Mouse (Mus musculus) neural tube, embryonic 14.5 days (tissue): ENCODE results near the gene Cplx2. TPM values are rescaled to one million over a fixed set of nuclear protein-coding genes. Genes with fewer than 3 reads are reported as not detected.

Experiments used
- ATAC-seq: fragments of 200-750 bp; cut with Nextera tagmentation; 2 replicates; pipeline ENCODE4 v1.8.0; 2017; ENCODE audit warnings: low read depth, mild to moderate bottlenecking, moderate TSS enrichment, moderate library complexity
- H3K27ac ChIP-seq: fragments of 300-500 bp; sonication (generic); 2 replicates; pipeline ENCODE4 v1.5.1; 2014; ENCODE audit warnings: low read depth, mild to moderate bottlenecking, control low read depth, low read length, moderate library complexity, mixed read lengths
- H3K27me3 ChIP-seq: fragments of 300-500 bp; sonication (generic); 2 replicates; pipeline ENCODE4 v1.6.1; 2014; ENCODE audit warnings: low read length; ENCODE audit not compliant: control insufficient read depth, insufficient read depth
- H3K36me3 ChIP-seq: fragments of 300-500 bp; sonication (generic); 2 replicates; pipeline ENCODE4 v1.6.1; 2014; ENCODE audit warnings: low read length, mixed read lengths; ENCODE audit not compliant: control insufficient read depth, insufficient read depth
- H3K4me1 ChIP-seq: fragments of 300-500 bp; sonication (generic); 2 replicates; pipeline ENCODE4 v1.6.1; 2014; ENCODE audit warnings: low read length; ENCODE audit not compliant: control insufficient read depth, insufficient read depth
- H3K4me2 ChIP-seq: fragments of 300-500 bp; sonication (generic); 2 replicates; pipeline ENCODE4 v1.6.1; 2014; ENCODE audit warnings: mild to moderate bottlenecking, low read depth, low read length, control low read depth
- H3K4me3 ChIP-seq: fragments of 300-500 bp; sonication (generic); 2 replicates; pipeline ENCODE4 v1.5.1; 2014; ENCODE audit warnings: low read depth, low read length, control low read depth, mixed read lengths
- H3K9ac ChIP-seq: fragments of 300-500 bp; sonication (generic); replicated peaks from 2 replicates; pipeline ENCODE4 v1.6.1; 2014; ENCODE audit warnings: low read depth, mild to moderate bottlenecking, control low read depth, low read length, mixed read lengths
- H3K9me3 ChIP-seq: fragments of 300-500 bp; sonication (generic); 2 replicates; pipeline ENCODE4 v1.6.1; 2016; ENCODE audit warnings: low read length; ENCODE audit not compliant: control insufficient read depth
- WGBS: fragments of 180-500 bp; shearing (Covaris S2); extraction: QIAGEN DNeasy Blood & Tissue Kit; methylation state at CpG from one replicate; pipeline ENCODE4 v1.1.7; 2014; 5-methylcytosine and 5-hydroxymethylcytosine counted together
- polyA plus RNA-seq: library from polyadenylated mRNA; unstranded; fragments of >200 nt; fragmentation: Nextera tagmentation; extraction: Ambion mirVana; gene quantifications from 2 replicates; pipeline ENCODE4 v1.2.1, GENCODE M21; 2014

The Cplx2 gene
- polyA plus RNA-seq, 1 experiment from 2014 or later = 24.1 TPM

- H3K4me2 ChIP-seq = no peak overlapping the region
Observed at GRCm38 (mm10) chr13:54428771-54429170, 57.6 kb downstream of the Cplx2 start.

DNA sequence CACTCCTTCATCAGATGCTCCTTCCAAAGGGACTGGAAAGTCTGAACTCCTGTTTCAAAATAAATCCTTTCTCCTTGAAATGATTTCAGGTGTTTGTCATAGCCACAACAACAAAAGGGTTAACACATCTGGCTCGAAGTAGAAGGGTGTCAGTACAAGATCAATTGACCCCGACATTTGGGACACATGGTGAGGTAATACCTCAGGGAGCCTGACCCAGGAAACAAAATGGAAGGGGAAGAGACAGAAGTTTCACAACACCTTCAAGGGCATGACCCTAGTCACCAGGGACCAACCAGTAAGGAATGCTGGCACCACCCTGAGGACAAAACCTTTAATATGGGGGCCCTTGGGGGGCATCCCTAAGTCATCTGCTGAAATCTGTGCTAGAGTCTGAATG is 58.9 kb downstream of the Cplx2 start:
- H3K4me2 ChIP-seq = no peak overlapping the region
- H3K36me3 ChIP-seq = no peaks in the 10 kb centered on the region
- no peaks in the 10 kb centered on the region for H3K9me3 ChIP-seq
- no peaks in the 10 kb centered on the region for H3K27me3 ChIP-seq
- H3K27ac ChIP-seq = no peak overlapping the region
- H3K9ac ChIP-seq = no peak overlapping the region
- H3K4me1 ChIP-seq = no peaks in the 10 kb centered on the region
- H3K4me3 ChIP-seq = no peak overlapping the region
- ATAC-seq = no peak
- 69% methylated on average over 2 of the region's 2 CpGs for WGBS

More at GRCm38 (mm10) chr13:54428771-54429170, 57.6 kb downstream of the Cplx2 start:
- WGBS = 84% methylated on average over 3 of the region's 3 CpGs
- Histone ChIP-seq H3K4me3 (no peak overlapping the region), H3K36me3 (no peaks in the 10 kb centered on the region), H3K27me3 (no peaks in the 10 kb centered on the region), H3K9me3 (no peaks in the 10 kb centered on the region), H3K4me1 (peaks cover 5% of the 10 kb centered on the region; the same call in 1 of the 2 replicates), H3K9ac (no peak overlapping the region), H3K27ac (no peak overlapping the region)
- no peak for ATAC-seq

DNA sequence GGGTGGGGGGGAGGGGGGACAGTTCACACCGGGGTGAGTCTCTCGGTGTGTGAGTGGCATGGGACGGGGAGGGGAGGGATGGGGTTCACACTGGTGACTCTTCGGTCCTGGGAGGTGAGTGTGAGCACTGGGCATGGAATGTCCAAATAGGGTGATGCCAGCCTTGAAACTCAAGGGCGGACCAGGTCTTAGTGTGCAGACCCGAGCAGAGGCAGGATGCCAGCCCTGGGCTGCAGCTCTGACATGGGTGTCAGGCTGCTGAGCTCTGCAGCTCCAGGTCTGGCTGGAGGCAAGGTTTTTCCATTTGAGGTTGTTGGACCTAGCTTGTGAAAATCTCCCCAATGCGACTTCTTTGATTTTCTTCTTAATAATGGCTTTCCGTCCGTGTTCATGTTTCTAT is 60.0 kb downstream of the Cplx2 start:
- no peak overlapping the region for H3K27ac ChIP-seq
- no peak overlapping the region for H3K4me2 ChIP-seq
- H3K36me3 ChIP-seq = no peaks in the 10 kb centered on the region
- H3K9me3 ChIP-seq = no peaks in the 10 kb centered on the region
- 87% methylated on average over 9 of the region's 9 CpGs for WGBS
- no peak overlapping the region for H3K9ac ChIP-seq
- H3K27me3 ChIP-seq = no peaks in the 10 kb centered on the region
- H3K4me3 ChIP-seq = no peak overlapping the region
- no peaks in the 10 kb centered on the region for H3K4me1 ChIP-seq
- no peak for ATAC-seq

Other genes with a start within 250 kb of the Cplx2 start
- 0.50 and 0.52 TPM in 2 replicates for gene Hrh2, start 179.2 kb upstream of the Cplx2 start, polyA plus RNA-seq
- 91.0 and 102 TPM in 2 replicates for gene Thoc3, start 97.5 kb downstream of the Cplx2 start, polyA plus RNA-seq
- 30.1 and 33.4 TPM in 2 replicates for gene Simc1, start 132.4 kb downstream of the Cplx2 start, polyA plus RNA-seq
- 240 and 251 TPM in 2 replicates for gene 4833439L19Rik, start 194.1 kb downstream of the Cplx2 start, polyA plus RNA-seq
- 66.7 and 96.3 TPM in 2 replicates for gene Arl10, start 203.7 kb downstream of the Cplx2 start, polyA plus RNA-seq
- 44.1 and 45.0 TPM in 2 replicates for gene Nop16, start 218.7 kb downstream of the Cplx2 start, polyA plus RNA-seq
- gene Higd2a, start 218.9 kb downstream of the Cplx2 start, polyA plus RNA-seq = 246 and 295 TPM in 2 replicates
- 172 and 200 TPM in 2 replicates for gene Cltb, start 240.0 kb downstream of the Cplx2 start, polyA plus RNA-seq